Mouse (Mus musculus) stomach, postnatal 0 days (tissue): ENCODE results near the gene Ces2e.

ENCODE experiments used
- CTCF ChIP-seq: IDR thresholded peaks from 2 replicates; pipeline ENCODE4 v1.5.1; 2016; ENCODE audit warnings: antibody characterized with exemption, low read depth, mild to moderate bottlenecking, moderate library complexity
- EP300 ChIP-seq: optimal IDR thresholded peaks from 2 replicates; pipeline ENCODE3; 2016; ENCODE audit warnings: antibody characterized with exemption

DNA sequence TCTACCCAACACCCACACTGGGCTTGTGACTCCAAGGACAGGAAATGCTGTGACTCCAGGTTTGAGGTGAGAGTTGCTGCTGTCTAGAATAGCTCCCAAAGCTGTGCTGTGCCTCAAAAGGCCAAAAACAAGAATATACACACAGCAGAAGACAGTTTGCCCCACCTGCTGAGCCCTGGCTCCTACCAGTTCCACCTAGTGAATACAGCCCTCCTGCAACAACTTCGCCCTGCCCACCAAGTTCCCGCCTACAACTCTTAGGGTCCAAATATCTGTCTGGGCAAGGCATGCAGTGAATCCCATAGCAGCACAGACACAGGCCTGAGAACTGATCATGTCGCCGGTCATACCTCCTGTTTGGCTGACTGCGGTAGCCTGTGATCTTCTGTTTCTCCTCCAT, 58.1 kb downstream of the Ces2e start:
- TF ChIP-seq EP300 (no peak), CTCF (no peak)
